Mouse (Mus musculus): Measurements from ENCODE around the gene Prss45.

- TF ChIP-seq POLR2A (IDR thresholded peaks at IDR 0.05; ENCODE audit: insufficient read length, low read depth) (no peak), MYOG (IDR thresholded peaks at IDR 0.05; ENCODE audit: control insufficient read depth in 1 of 3, insufficient read depth in 1 of 3, insufficient read length in 2 of 3, low read depth in 2 of 3) (no peak), E2F4 (IDR thresholded peaks at IDR 0.05; ENCODE audit: insufficient read depth) (no peak), MYOD1 (IDR thresholded peaks at IDR 0.05; ENCODE audit: control insufficient read depth in 1 of 3, insufficient read length in 2 of 3, low read depth in 2 of 3) (no peak), TCF12 (IDR thresholded peaks at IDR 0.05; ENCODE audit: insufficient read depth, poor library complexity, severe bottlenecking) (no peak), USF1 (IDR thresholded peaks at IDR 0.05; ENCODE audit: low read depth) (no peak), MAX (IDR thresholded peaks at IDR 0.05; ENCODE audit: low read depth) (no peak), CEBPB (IDR thresholded peaks at IDR 0.05; ENCODE audit: insufficient read depth, poor library complexity, severe bottlenecking) (no peak), POLR2AphosphoS2 (IDR thresholded peaks at IDR 0.05; ENCODE audit: insufficient read length, low read depth) (no peak), REST (IDR thresholded peaks at IDR 0.05; ENCODE audit: insufficient read depth, insufficient read length) (no peak)
These were observed 20.6 kb upstream of the Prss45 start, which contains the start of gene Prss44 for GRCm38 (mm10) chr9:110813789-110814188.

Measured in myocyte (in vitro differentiated cells).